Mouse (Mus musculus) kidney, adult 2 months (tissue): ENCODE results near the gene Crct1. TPM values are rescaled to one million over a fixed set of nuclear protein-coding genes. Genes with fewer than 3 reads are reported as not detected.

ENCODE experiments used
- DNase-seq: peaks from one replicate; pipeline ENCODE4 v3.0.0; 2021
- H3K27ac ChIP-seq: fragments of 200-500 bp; 2 replicates; pipeline ENCODE4 v1.5.1; 2012; ENCODE audit warnings: low read depth, low read length, control low read depth, inconsistent platforms; ENCODE audit not compliant: insufficient read depth
- H3K27me3 ChIP-seq: fragments of 200-500 bp; replicated peaks from 2 replicates; pipeline ENCODE4 v1.6.1; 2012; ENCODE audit warnings: mild to moderate bottlenecking, moderate library complexity, low read length, inconsistent platforms; ENCODE audit not compliant: control insufficient read depth, insufficient read depth
- H3K36me3 ChIP-seq: fragments of 200-500 bp; 2 replicates; pipeline ENCODE4 v1.6.1; 2012; ENCODE audit warnings: mild to moderate bottlenecking, moderate library complexity, low read length, inconsistent platforms; ENCODE audit not compliant: control insufficient read depth, insufficient read depth
- H3K4me1 ChIP-seq: fragments of 200-500 bp; 2 replicates; pipeline ENCODE4 v1.6.1; 2011; ENCODE audit warnings: low read length; ENCODE audit not compliant: control insufficient read depth, insufficient read depth
- H3K4me3 ChIP-seq: fragments of 200-500 bp; 2 replicates; pipeline ENCODE4 v1.5.1; 2011; ENCODE audit warnings: mild to moderate bottlenecking, low read depth, low read length, control low read depth; ENCODE audit not compliant: insufficient read depth
- CTCF ChIP-seq: fragments of 200-500 bp; conservative IDR thresholded peaks from 2 replicates; pipeline ENCODE4 v1.5.1; 2011; ENCODE audit warnings: low read depth, mild to moderate bottlenecking, control low read depth, low read length, moderate library complexity, mixed read lengths; ENCODE audit not compliant: insufficient read depth, insufficient read length
- POLR2A ChIP-seq: fragments of 200-500 bp; IDR thresholded peaks from one replicate; pipeline ENCODE4 v1.6.1; 2011; ENCODE audit warnings: low read depth, low read length, control low read depth
- WGBS: fragments of 180-500 bp; shearing (Covaris S2); methylation state at CpG from one replicate; pipeline ENCODE4 v1.1.7; 2018; 5-methylcytosine and 5-hydroxymethylcytosine counted together
- polyA plus RNA-seq: library from polyadenylated mRNA; depleted of rRNA; stranded (reverse); fragments of >200 nt; gene quantifications from 2 replicates; pipeline ENCODE4 v1.2.3, GENCODE M21; 2012; rRNA removed

The Crct1 gene
- polyA plus RNA-seq: not detected in 2 replicates

DNA sequence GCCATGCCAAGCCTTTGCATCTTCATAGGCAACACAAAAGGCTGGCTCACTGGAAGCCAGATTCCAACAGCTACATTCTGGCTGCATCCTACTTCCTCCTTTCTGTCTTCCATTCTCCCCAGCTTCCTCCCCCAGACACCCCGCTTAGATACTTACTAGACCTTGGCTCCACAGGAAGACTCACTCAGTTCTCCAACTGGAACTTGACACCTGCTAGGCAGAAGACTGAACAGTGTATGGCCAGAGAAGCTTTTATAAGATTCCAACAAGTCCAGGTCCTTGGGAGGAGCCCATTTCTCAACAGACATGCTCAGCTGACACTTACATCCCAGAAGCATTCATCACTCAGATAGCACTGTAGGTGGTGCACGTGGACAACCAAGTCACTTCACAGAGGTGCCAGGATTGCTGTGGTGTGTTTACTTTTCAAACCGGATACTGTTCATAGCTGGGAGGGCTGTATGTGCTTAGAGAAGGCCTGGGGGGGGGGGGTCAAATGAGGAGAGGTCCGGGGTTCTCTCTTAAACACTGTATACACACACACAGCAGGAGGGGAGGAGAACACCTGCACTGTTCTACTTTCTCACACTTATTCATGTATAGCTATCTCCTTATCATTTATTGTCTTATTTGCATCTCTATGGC, at the start of gene Crct1:
Crct1 (minus strand) TSS at position 228 of the 645 bp plus-strand sequence.
- Histone ChIP-seq H3K27ac (no peak within 1 kb of the TSS), H3K27me3 (0 out of 2 replicates have a peak, but pooled peaks cover 2% of the 10 kb centered on the region), H3K36me3 (no peaks in the 10 kb centered on the region), H3K4me1 (no peaks in the 10 kb centered on the region), H3K4me3 (peak within 1 kb of the TSS; percentile 29; the same call in 1 of the 2 replicates)
- no peak for DNase-seq
- WGBS: 35% methylated on average over 4 of the region's 4 CpGs
- no peak for TF ChIP-seq POLR2A
- TF ChIP-seq CTCF: no peak

DNA sequence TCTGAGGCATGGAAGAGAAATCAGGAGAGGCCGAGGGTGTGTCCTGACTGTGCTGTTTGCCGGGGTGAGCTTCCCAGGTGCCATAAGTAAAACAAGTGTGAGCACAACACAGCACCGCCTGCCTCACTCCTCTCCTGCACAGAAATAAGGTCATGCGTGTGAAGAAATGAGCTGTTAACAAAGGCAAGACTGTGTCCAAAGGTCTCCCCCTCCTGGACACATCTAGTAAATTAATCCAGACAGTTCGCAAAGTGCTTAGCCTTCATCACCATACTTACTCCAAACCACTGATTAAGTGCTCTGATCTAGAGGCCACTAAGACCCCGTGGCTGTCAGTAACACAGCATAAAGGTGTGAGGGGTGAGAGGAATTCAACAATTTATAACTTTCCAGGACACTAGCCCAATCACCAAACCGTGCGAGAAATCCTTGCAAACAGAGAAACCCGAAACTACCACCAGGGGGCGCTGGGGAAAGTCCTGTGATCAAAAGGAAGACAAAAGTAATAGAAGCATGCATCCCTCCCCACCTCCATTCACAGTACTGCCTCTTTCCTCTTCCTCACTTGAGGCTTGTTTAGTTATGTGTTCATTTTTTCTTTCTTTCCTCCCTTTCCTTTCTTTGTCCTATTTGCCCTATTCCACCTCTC, 37.5 kb upstream of the Crct1 start:
- H3K27ac ChIP-seq: no peak overlapping the region
- H3K4me1 ChIP-seq: no peaks in the 10 kb centered on the region
- H3K4me3 ChIP-seq: no peak overlapping the region
- WGBS: 56% methylated on average over 10 of the region's 10 CpGs
- TF ChIP-seq CTCF (0 out of 2 replicates have a peak, but pooled peaks have one; percentile 15), POLR2A (no peak)
- DNase-seq: no peak
- no peaks in the 10 kb centered on the region for H3K27me3 ChIP-seq
- H3K36me3 ChIP-seq: no peaks in the 10 kb centered on the region

DNA sequence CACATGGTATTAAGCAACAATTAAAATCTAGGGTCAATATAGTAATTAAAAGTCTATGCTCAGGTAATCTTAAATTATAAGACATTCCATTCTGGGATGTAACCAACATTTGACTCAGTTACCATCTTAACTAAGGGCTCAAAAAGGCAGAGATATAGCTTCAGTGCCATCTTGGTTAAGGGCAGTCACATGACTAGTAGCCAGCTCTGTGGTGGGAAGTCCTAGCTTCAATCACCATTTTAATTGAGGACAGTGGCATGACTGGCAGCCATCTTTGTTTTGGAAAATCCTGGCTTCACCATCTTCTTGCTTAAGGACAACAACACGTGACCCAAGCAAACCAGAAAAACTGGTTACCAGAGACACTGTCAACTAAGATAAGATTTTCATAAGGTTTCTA, 34.7 kb upstream of the Crct1 start:
- TF ChIP-seq CTCF: no peak
- TF ChIP-seq POLR2A: no peak
- no peaks in the 10 kb centered on the region for H3K27me3 ChIP-seq
- no peaks in the 10 kb centered on the region for H3K4me1 ChIP-seq
- no peak for DNase-seq
- no peaks in the 10 kb centered on the region for H3K36me3 ChIP-seq
- no peak overlapping the region for H3K27ac ChIP-seq
- H3K4me3 ChIP-seq: no peak overlapping the region
- WGBS: 98% methylated on average over 1 of the region's 1 CpGs

DNA sequence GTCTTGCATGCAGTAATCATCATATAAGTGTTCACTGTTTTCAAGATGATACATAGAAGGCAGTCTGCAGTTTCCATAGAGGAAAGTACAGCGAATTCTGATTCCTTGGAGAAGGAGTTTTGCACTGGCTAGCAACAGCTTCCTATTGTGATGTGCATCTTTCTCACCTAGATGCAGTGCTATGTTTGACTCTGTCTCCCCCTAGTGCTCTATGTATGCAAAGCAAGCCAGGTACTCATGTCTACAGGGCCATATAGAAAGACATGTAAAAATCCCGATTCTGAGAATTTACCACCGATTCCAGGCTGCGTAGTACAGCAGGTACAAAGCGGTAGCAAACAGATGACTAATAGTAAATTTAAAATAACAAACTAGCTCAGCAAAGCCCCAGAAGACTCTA, 16.0 kb upstream of the Crct1 start:
- H3K36me3 ChIP-seq: no peaks in the 10 kb centered on the region
- no peaks in the 10 kb centered on the region; the same call in 1 of the 2 replicates for H3K27me3 ChIP-seq
- no peak overlapping the region for H3K27ac ChIP-seq
- WGBS: 47% methylated on average over 5 of the region's 5 CpGs
- DNase-seq: peak; percentile 33
- H3K4me1 ChIP-seq: no peaks in the 10 kb centered on the region
- H3K4me3 ChIP-seq: no peak overlapping the region
- TF ChIP-seq POLR2A (no peak), CTCF (peak; percentile 40)

DNA sequence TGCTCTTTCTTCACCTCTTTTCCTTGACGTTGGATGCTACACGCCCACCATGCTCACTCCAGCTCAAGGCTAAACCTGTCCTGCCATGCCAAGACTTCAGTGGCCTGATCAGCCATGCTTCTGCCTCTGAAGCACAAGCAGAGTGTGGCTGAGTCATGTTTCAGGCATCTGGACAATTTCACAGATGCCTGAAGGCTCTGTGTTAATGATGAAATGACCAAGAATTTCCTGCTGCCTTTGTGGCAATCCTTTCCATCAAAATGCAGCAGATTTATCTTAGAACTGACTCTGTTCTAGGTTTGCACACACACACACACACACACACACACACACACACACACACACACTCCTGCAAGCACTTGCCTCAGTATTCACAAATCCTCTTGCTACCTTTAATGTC, 10.0 kb upstream of the Crct1 start:
- Histone ChIP-seq H3K27me3 (no peaks in the 10 kb centered on the region; the same call in 1 of the 2 replicates), H3K4me1 (no peaks in the 10 kb centered on the region), H3K36me3 (no peaks in the 10 kb centered on the region), H3K4me3 (no peak overlapping the region), H3K27ac (no peak overlapping the region)
- WGBS: 75% methylated on average over 2 of the region's 2 CpGs
- no peak for DNase-seq
- TF ChIP-seq POLR2A: no peak

DNA sequence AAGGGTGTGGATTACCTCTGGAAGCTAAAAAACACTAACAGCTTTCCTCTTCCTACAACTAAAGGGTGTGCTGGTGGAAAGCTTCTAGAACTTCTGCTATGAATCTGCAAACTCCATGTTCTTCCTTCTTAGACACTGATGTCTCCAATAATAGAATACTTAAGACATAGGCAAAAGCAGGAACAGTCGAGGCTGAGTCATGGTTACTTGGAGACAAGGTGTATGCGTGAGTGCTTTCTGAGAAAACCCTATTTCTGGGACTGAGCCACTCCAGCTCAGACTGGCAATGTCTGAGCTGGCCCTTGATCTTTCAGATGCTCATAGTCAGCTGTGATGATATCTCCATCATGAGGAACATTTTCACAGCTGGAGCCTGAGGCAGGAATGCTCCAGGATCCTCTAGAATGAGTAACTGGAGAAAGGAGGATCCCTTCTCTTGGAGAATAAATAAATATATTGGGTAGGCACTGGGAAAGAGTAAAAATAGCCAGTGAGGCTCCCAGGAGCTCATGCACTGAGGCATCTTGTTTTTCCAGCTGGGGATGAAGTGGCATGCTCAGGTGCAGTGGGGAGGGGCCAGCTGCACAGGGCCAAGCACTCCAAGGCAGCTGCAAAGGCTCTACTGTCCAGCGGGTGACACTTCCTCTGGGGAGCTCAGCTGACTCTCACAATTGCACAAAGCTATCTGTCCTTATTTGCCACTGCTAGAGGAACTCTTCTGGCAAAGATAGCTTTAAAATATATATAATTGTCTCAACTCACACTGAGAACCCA, 8.1 kb upstream of the Crct1 start:
- H3K27ac ChIP-seq: no peak overlapping the region
- no peaks in the 10 kb centered on the region for H3K4me1 ChIP-seq
- no peak overlapping the region for H3K4me3 ChIP-seq
- H3K27me3 ChIP-seq: no peaks in the 10 kb centered on the region; the same call in 1 of the 2 replicates
- no peaks in the 10 kb centered on the region for H3K36me3 ChIP-seq
- TF ChIP-seq CTCF: no peak
- TF ChIP-seq POLR2A: no peak
- no peak for DNase-seq
- WGBS: 55% methylated on average over 3 of the region's 3 CpGs

DNA sequence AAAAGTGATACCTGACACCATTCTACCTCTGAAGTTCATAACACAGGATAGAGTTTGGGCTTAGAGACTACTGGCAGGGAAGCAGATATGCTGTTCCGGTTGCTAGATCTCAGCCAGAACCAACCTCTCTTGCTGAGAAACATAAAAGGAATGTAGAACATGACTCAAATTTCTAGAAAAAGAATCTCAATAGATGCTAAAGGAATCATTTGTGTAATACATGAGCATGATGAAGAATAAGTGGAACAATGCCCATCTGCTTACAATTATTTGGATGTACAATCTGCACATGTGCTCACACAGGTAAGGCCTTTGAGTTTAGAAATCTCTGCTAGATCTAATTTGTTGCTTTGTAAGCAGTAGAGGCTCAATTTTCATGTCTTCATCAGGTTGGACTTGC, 5.7 kb upstream of the Crct1 start:
- Histone ChIP-seq H3K27ac (no peak overlapping the region), H3K4me1 (no peaks in the 10 kb centered on the region), H3K36me3 (no peaks in the 10 kb centered on the region), H3K4me3 (no peak overlapping the region), H3K27me3 (no peaks in the 10 kb centered on the region)
- 90% methylated on average over 1 of the region's 1 CpGs for WGBS
- DNase-seq: no peak
- TF ChIP-seq POLR2A (no peak), CTCF (no peak)
